Mouse (Mus musculus): Measurements from ENCODE around the gene Gm20708. TPM values are rescaled to one million over a fixed set of nuclear protein-coding genes. Genes with fewer than 3 reads are reported as not detected.

Gm20708 gene
- polyA plus RNA-seq, 1 experiment from 2014 or later = 1.6 TPM

DNA sequence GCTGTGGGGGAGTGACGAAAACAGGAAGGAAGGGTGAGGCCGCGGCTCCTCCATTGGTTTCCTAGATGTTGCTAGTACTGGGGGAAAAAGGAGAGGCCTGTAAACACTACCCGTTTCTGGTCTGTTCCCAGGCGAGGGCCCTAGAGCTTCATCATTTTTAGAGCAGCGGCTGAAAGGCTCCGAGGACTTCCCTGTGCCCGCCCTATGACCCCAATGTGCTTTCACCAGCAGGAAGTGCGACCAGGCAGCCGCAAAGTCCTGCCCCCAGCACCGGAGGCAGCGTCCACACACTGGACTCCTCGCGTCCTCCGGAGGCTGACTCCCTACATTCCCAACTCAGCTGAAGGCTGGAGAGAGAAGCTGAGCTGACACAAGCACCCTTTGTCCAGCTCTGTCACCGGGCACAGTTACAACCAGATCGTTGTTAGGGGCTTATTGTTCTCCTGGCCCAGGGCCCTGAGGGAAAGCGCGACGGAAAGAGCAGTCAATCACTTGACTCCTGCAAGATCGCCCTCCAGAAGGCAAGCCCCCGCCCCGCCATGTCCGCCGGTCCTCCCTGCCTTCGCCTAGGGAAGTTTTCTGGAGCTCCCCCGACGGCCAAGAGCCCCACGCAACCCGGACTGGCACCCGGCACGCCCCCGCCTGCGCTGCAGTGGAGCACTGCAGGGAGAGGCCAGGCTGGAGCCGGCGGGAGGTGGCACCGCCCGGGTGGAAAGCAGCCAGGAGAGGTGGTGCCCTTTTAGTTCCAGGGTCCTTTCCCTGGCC lies 29.9 kb upstream of the Gm20708 start:
- H3K4me1 ChIP-seq (ENCODE audit: control insufficient read depth, insufficient read depth, low read length) = peaks cover 20% of the 10 kb centered on the region
- peak overlapping the region; percentile 39 for H3K27ac ChIP-seq (ENCODE audit: low read length)
- peaks cover 27% of the 10 kb centered on the region for H3K27me3 ChIP-seq (ENCODE audit: control insufficient read depth, insufficient read depth, low read depth, low read length)
- peak overlapping the region; percentile 48 for H3K4me2 ChIP-seq (ENCODE audit: low read length)
- 8% methylated on average over 38 of the region's 38 CpGs for WGBS
- H3K4me3 ChIP-seq (ENCODE audit: low read depth, low read length) = peak overlapping the region; percentile 20
- no peaks in the 10 kb centered on the region; the same call in 1 of the 2 replicates for H3K9me3 ChIP-seq (replicated peaks; ENCODE audit: control insufficient read depth, low read length, poor library complexity, severe bottlenecking)
- H3K9ac ChIP-seq (ENCODE audit: low read depth, low read length) = peak overlapping the region; percentile 52
- H3K36me3 ChIP-seq (ENCODE audit: control insufficient read depth, insufficient read depth, low read length) = no peaks in the 10 kb centered on the region
- 0 out of 2 replicates have a peak, but pooled peaks have one; percentile 5 for ATAC-seq

DNA sequence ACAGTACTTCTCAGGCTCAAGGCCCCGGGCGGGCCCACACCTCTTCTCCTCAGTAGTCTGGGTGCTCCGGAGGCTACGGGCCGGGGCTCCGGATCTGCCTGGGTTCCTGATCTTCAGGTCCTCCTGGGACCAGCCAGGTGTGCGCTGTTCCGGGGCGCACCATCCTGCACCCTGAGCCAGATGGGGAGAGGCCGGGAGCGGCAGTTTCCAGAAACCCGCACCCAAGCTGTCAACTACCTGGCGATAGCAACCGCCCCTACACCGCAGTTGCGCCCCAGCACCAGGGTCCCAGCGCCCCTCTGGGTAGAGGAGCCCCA lies 29.3 kb upstream of the Gm20708 start:
- peak overlapping the region; percentile 48 for H3K4me2 ChIP-seq (ENCODE audit: low read length)
- 3% methylated on average over 17 of the region's 17 CpGs for WGBS
- H3K27ac ChIP-seq (ENCODE audit: low read length) = peak overlapping the region; percentile 39
- peaks cover 27% of the 10 kb centered on the region for H3K27me3 ChIP-seq (ENCODE audit: control insufficient read depth, insufficient read depth, low read depth, low read length)
- H3K9me3 ChIP-seq (replicated peaks; ENCODE audit: control insufficient read depth, low read length, poor library complexity, severe bottlenecking) = no peaks in the 10 kb centered on the region; the same call in 1 of the 2 replicates
- no peaks in the 10 kb centered on the region for H3K36me3 ChIP-seq (ENCODE audit: control insufficient read depth, insufficient read depth, low read length)
- H3K4me1 ChIP-seq (ENCODE audit: control insufficient read depth, insufficient read depth, low read length) = peaks cover 20% of the 10 kb centered on the region
- H3K4me3 ChIP-seq (ENCODE audit: low read depth, low read length) = peak overlapping the region; percentile 20
- ATAC-seq = no peak
- H3K9ac ChIP-seq (ENCODE audit: low read depth, low read length) = peak overlapping the region; percentile 52

DNA sequence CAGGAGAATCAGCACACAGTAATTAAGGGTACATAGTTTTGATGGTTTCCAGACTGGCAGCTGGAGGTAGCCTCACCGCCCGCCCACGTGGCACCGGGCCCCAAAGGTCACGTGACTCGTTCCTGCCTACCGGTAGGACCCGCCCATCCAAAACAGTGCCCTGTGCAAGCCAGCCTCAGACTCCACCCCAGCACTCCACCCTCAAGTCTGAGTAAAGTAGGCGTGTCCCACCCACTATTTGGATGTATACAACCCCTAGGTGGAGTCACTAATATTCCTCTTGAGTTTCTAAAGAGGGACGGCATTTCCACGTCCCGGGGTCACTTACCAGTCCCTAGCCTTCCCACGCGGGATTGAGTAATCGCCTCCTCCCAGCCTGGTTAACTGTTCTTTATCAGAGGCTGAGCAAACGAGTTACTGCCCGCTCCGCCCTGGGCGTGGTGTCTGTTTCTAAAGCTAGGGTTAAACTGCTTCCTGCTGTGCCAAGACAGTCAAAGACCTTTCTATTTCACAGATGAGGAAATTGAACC lies 28.8 kb upstream of the Gm20708 start:
- ATAC-seq = no peak
- Histone ChIP-seq H3K27me3 (ENCODE audit: control insufficient read depth, insufficient read depth, low read depth, low read length) (peaks cover 27% of the 10 kb centered on the region), H3K9ac (ENCODE audit: low read depth, low read length) (peak overlapping the region; percentile 52; the same call in 1 of the 2 replicates), H3K9me3 (replicated peaks; ENCODE audit: control insufficient read depth, low read length, poor library complexity, severe bottlenecking) (no peaks in the 10 kb centered on the region; the same call in 1 of the 2 replicates), H3K27ac (ENCODE audit: low read length) (no peak overlapping the region), H3K4me3 (ENCODE audit: low read depth, low read length) (peak overlapping the region; percentile 20), H3K4me2 (ENCODE audit: low read length) (peak overlapping the region; percentile 48), H3K4me1 (ENCODE audit: control insufficient read depth, insufficient read depth, low read length) (peaks cover 20% of the 10 kb centered on the region), H3K36me3 (ENCODE audit: control insufficient read depth, insufficient read depth, low read length) (no peaks in the 10 kb centered on the region)
- 4% methylated on average over 19 of the region's 19 CpGs for WGBS

DNA sequence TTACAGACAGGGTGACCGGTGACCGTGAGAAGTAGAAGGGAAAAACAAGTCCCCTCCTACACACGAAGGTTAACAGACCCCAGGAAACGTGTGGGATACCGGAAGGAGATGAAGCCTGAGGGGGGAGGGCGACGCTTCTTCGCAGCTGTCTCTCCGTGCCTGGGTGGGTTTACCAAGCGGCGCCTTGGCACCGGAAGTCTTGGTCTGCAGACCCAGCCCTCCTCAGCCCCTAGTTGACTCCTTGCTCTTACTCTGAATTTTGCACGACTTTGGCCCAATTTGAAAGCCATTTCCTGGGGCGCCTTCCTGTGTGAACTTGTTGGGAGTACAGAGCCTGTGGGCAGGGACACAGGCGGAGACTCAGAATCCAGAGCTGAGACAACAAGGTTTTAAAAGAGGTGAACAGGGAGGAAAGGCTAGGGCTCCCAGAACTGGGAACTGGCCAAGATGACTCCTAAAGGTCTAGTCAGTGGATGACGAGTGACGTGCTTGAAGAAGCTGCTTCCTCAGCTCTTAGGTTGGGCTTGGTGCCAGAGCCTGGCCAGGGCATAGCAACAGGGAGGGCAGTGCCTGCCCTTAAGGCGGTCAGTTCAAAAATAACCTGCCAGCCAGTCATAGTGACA lies 28.2 kb upstream of the Gm20708 start:
- no peak for ATAC-seq
- H3K4me1 ChIP-seq (ENCODE audit: control insufficient read depth, insufficient read depth, low read length) = peaks cover 20% of the 10 kb centered on the region
- H3K4me2 ChIP-seq (ENCODE audit: low read length) = no peak overlapping the region
- 25% methylated on average over 18 of the region's 18 CpGs for WGBS
- no peaks in the 10 kb centered on the region; the same call in 1 of the 2 replicates for H3K9me3 ChIP-seq (replicated peaks; ENCODE audit: control insufficient read depth, low read length, poor library complexity, severe bottlenecking)
- peaks cover 27% of the 10 kb centered on the region for H3K27me3 ChIP-seq (ENCODE audit: control insufficient read depth, insufficient read depth, low read depth, low read length)
- H3K9ac ChIP-seq (ENCODE audit: low read depth, low read length) = no peak overlapping the region
- no peaks in the 10 kb centered on the region for H3K36me3 ChIP-seq (ENCODE audit: control insufficient read depth, insufficient read depth, low read length)
- H3K4me3 ChIP-seq (ENCODE audit: low read depth, low read length) = no peak overlapping the region
- no peak overlapping the region for H3K27ac ChIP-seq (ENCODE audit: low read length)

DNA sequence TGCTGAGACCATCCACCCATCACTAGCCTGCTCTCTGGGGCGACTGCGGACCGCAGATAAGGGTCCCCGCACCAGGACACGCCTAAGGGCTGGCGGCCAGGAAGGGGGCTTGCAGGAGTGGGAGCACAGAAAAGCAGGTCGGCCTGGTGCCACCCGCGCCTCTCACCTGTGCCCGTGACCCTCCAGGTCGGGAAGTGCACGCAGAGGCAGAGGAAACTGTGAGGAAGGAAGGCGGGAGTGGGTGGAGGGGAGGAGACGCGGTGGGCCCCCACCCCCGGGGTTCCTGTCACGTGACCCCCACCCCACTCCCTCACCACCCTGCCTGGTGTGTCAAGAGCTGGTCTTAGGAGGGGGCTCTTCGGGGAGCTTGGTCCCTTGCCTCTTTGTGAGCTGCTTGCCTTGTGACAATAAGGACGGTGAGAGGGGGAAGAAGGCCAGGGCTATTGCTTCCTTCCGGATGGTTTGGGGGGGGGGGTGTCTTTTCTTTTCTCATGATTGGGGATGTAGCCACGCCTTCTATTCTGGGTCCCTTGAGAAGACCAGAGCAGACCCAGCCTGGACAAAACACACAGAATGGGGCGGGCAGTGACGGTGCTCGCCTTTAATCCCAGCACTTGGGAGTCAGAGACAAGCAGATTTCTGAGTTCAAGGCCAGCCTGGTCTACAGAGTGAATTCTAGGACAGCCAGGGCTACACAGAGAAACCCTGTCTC lies 27.3 kb upstream of the Gm20708 start, which contains the start of the genes Tmc8 and Tmc6:
Gene Tmc8 (plus strand): TSS at position 84 of the 712 bp plus-strand sequence.
Gene Tmc6 (minus strand): TSS at position 206 of the 712 bp plus-strand sequence.
- Histone ChIP-seq H3K4me1 (ENCODE audit: control insufficient read depth, insufficient read depth, low read length) (peaks cover 20% of the 10 kb centered on the region), H3K4me3 (ENCODE audit: low read depth, low read length) (peak within 1 kb of the TSS; percentile 27), H3K9me3 (replicated peaks; ENCODE audit: control insufficient read depth, low read length, poor library complexity, severe bottlenecking) (no peaks in the 10 kb centered on the region; the same call in 1 of the 2 replicates), H3K27me3 (ENCODE audit: control insufficient read depth, insufficient read depth, low read depth, low read length) (peaks cover 27% of the 10 kb centered on the region), H3K36me3 (ENCODE audit: control insufficient read depth, insufficient read depth, low read length) (no peaks in the 10 kb centered on the region), H3K9ac (ENCODE audit: low read depth, low read length) (peak within 1 kb of the TSS; percentile 52; the same call in 1 of the 2 replicates), H3K27ac (ENCODE audit: low read length) (no peak within 1 kb of the TSS; the same call in 1 of the 2 replicates), H3K4me2 (ENCODE audit: low read length) (peak within 1 kb of the TSS; percentile 58)
- no peak for ATAC-seq
- WGBS = 49% methylated on average over 19 of the region's 24 CpGs

DNA sequence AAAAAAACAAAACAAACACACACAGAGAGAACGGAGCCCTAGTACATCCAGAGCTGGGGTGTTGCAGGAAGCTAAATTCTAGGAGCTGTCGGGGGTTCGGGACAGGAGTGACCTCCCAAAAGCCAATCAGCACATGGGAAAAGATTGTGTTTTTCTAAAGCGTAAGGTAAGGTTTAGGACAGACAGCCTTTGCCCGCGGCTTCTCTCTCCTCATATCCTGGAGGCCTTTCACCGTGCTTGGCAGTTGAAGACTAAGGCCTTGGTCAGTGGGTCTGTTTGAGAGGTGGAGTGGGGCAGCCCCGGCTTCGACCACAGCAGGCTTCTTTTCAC lies 26.8 kb upstream of the Gm20708 start:
- H3K4me2 ChIP-seq (ENCODE audit: low read length) = peak overlapping the region; percentile 58
- no peak overlapping the region for H3K27ac ChIP-seq (ENCODE audit: low read length)
- no peaks in the 10 kb centered on the region for H3K36me3 ChIP-seq (ENCODE audit: control insufficient read depth, insufficient read depth, low read length)
- 47% methylated on average over 9 of the region's 9 CpGs for WGBS
- H3K9me3 ChIP-seq (replicated peaks; ENCODE audit: control insufficient read depth, low read length, poor library complexity, severe bottlenecking) = no peaks in the 10 kb centered on the region; the same call in 1 of the 2 replicates
- ATAC-seq = no peak
- H3K4me3 ChIP-seq (ENCODE audit: low read depth, low read length) = peak overlapping the region; percentile 27
- H3K9ac ChIP-seq (ENCODE audit: low read depth, low read length) = peak overlapping the region; percentile 52; the same call in 1 of the 2 replicates
- peaks cover 20% of the 10 kb centered on the region for H3K4me1 ChIP-seq (ENCODE audit: control insufficient read depth, insufficient read depth, low read length)
- peaks cover 27% of the 10 kb centered on the region for H3K27me3 ChIP-seq (ENCODE audit: control insufficient read depth, insufficient read depth, low read depth, low read length)

DNA sequence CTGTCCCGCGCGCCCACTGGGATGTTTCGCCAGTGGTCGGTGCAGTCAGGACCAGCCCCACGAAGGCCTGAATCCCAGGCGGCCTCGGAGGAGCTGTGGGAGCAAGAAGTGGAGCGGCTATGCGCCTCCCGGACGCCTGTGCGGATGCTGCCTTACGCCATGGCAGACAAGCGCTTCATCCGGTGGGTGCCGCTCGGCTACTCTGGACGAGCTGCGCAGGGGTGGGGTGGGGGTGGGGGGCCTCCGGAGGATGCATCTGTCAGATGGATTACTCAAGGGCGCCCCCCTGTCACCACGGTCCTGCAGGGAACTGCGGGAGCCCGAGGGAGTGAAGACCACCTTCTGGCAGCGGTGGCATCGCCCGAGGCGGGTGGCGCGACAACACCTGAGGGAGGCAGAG lies 26.4 kb upstream of the Gm20708 start:
- peak overlapping the region; percentile 52 for H3K9ac ChIP-seq (ENCODE audit: low read depth, low read length)
- 4% methylated on average over 30 of the region's 31 CpGs for WGBS
- H3K4me1 ChIP-seq (ENCODE audit: control insufficient read depth, insufficient read depth, low read length) = peaks cover 20% of the 10 kb centered on the region
- peak overlapping the region; percentile 27 for H3K4me3 ChIP-seq (ENCODE audit: low read depth, low read length)
- no peak overlapping the region for H3K27ac ChIP-seq (ENCODE audit: low read length)
- no peaks in the 10 kb centered on the region; the same call in 1 of the 2 replicates for H3K9me3 ChIP-seq (replicated peaks; ENCODE audit: control insufficient read depth, low read length, poor library complexity, severe bottlenecking)
- peak overlapping the region; percentile 58 for H3K4me2 ChIP-seq (ENCODE audit: low read length)
- H3K36me3 ChIP-seq (ENCODE audit: control insufficient read depth, insufficient read depth, low read length) = no peaks in the 10 kb centered on the region
- H3K27me3 ChIP-seq (ENCODE audit: control insufficient read depth, insufficient read depth, low read depth, low read length) = peaks cover 27% of the 10 kb centered on the region
- no peak for ATAC-seq

DNA sequence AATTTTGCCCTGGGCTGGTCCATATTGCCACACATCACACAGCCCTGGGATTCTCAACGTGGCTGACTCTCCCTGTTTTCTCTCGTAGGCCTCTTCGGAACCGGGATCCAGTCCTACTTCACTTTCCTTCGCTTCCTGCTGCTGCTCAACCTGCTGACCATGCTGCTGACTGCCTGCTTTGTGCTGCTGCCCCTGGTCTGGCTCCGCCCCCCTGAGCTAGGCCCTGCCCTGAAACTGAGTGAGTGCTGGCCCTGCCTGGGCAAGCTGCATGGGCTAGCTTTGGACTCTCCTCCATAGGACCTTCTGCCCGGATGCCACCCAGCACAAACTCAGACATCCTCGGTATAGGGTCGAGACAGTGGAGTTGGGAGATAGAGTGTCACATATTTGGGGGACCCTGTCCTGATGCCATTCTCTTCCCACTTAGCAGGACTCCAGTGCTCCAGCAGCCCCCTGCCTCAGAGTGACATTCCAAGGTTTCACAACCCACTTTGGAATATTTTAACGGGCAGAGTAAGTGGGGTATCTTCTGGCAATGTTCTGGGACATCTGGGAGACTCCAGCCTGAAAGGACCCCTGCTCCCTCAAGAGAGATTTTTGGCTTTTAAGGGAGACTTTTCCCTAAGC lies 25.7 kb upstream of the Gm20708 start:
- WGBS = 34% methylated on average over 10 of the region's 10 CpGs
- H3K27ac ChIP-seq (ENCODE audit: low read length) = no peak overlapping the region
- H3K27me3 ChIP-seq (ENCODE audit: control insufficient read depth, insufficient read depth, low read depth, low read length) = peaks cover 27% of the 10 kb centered on the region
- no peaks in the 10 kb centered on the region for H3K36me3 ChIP-seq (ENCODE audit: control insufficient read depth, insufficient read depth, low read length)
- no peaks in the 10 kb centered on the region; the same call in 1 of the 2 replicates for H3K9me3 ChIP-seq (replicated peaks; ENCODE audit: control insufficient read depth, low read length, poor library complexity, severe bottlenecking)
- H3K4me2 ChIP-seq (ENCODE audit: low read length) = peak overlapping the region; percentile 58
- peak overlapping the region; percentile 27 for H3K4me3 ChIP-seq (ENCODE audit: low read depth, low read length)
- peaks cover 20% of the 10 kb centered on the region for H3K4me1 ChIP-seq (ENCODE audit: control insufficient read depth, insufficient read depth, low read length)
- no peak for ATAC-seq
- peak overlapping the region; percentile 52; the same call in 1 of the 2 replicates for H3K9ac ChIP-seq (ENCODE audit: low read depth, low read length)

All from midbrain, embryonic 16.5 days (tissue).